ENCODE assay signal across 14 mouse cellular contexts in the genomic region with DNA sequence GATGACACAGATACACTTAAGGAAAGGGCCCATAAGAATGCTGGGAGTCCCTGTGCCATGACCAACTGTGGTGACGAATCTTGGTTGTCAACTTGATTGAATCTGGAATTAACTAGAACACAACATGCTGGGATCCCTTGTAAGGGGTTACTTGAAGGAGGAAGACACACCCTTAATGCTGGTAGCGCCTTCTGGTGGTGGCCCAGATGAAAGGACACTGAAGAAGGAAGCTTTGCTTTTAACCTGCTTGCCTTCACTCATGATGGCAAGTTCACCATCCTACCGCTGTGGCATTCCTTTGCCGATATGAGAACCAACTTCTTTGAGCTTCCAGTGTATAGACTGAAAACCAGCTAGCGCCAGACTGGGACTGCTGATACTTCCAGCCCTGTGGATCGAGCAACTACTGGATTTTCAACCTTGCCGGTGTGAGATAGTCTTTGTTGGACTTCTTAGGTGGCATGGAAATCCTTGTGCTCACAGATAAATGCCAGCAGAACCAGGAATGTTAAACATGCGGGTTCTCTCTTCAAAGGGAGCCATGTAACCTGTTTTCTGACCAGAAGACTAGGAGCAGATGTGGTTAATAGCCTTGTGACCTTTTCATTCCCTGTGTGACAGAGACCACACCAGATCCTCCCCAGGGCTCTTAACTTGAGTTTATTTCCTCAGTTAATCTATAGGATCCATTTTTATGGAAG. TPM values are rescaled to one million over a fixed set of nuclear protein-coding genes. Genes with fewer than 3 reads are reported as not detected.
DNase-seq lines count a peak whose midpoint lies in the region; ATAC-seq lines count a peak whose summit lies in the region.
"Had no signal": no experiment of that assay in that cellular context is flagged by ENCODE, and none has a peak within 500 bp of the region (broad histone marks: within the 10 kb centered on the region; RNA-seq: fewer than 3 reads in every experiment).

No protein-coding gene starts in this region.

- WGBS in forebrain, embryonic 13.5 days, result 92% methylated on average over 8 of the region's 8 CpGs

- no peaks in the 10 kb centered on the region for H3K36me3 ChIP-seq in forebrain, embryonic 13.5 days (ENCODE audit: poor library complexity, severe bottlenecking)
- H3K36me3 ChIP-seq: heart, embryonic 13.5 days; lung, embryonic 15.5 days had no signal

- ATAC-seq in cerebellum, adult (ENCODE audit: insufficient number of reproducible peaks, low FRiP score, low TSS enrichment), result no peak
- ATAC-seq in forebrain, embryonic 13.5 days, result no peak
- ATAC-seq: forebrain, embryonic 16.5 days had no signal

- H3K27ac ChIP-seq in forebrain, embryonic 13.5 days, result no peak overlapping the region
- H3K27ac ChIP-seq: heart, embryonic 13.5 days; lung, embryonic 15.5 days had no signal

- H3K4me1 ChIP-seq in forebrain, embryonic 13.5 days, result peaks cover 7% of the 10 kb centered on the region
- H3K4me1 ChIP-seq: heart, embryonic 13.5 days; lung, embryonic 15.5 days had no signal

- H3K27me3 ChIP-seq in forebrain, embryonic 13.5 days, result no peaks in the 10 kb centered on the region
- H3K27me3 ChIP-seq: heart, embryonic 13.5 days; lung, embryonic 15.5 days had no signal

- H3K4me2 ChIP-seq in forebrain, embryonic 13.5 days, result no peak overlapping the region
- H3K4me2 ChIP-seq: heart, embryonic 13.5 days; lung, embryonic 15.5 days had no signal

- H3K9ac ChIP-seq in forebrain, embryonic 13.5 days, result no peak overlapping the region
- H3K9ac ChIP-seq: heart, embryonic 13.5 days; lung, embryonic 15.5 days had no signal

- no peaks in the 10 kb centered on the region for H3K9me3 ChIP-seq in forebrain, embryonic 13.5 days (replicated peaks)
- H3K9me3 ChIP-seq: heart, embryonic 13.5 days; lung, embryonic 15.5 days had no signal

- no peak overlapping the region for H3K4me3 ChIP-seq in forebrain, embryonic 13.5 days
- H3K4me3 ChIP-seq: heart, embryonic 13.5 days; lung, embryonic 15.5 days; myocyte had no signal

- DNase-seq in kidney, adult 18-20 months, result peak; percentile 17
- DNase-seq in kidney, postnatal 14 days, result no peak
- DNase-seq in thymus, postnatal 14 days, result peak; percentile 43
- no peak for DNase-seq in thymus, postnatal 0 days (ENCODE audit: low spot score)
- peak; percentile 18 for DNase-seq in heart, postnatal 4 days
- DNase-seq: retina, postnatal 1 day had no signal

RNA-seq across cellular contexts. Expression of gene Kcnmb3, which starts 2.5 kb away (rescaled TPM):
- polyA plus RNA-seq in thymus, postnatal 0 days (2015; fragmentation: Nextera tagmentation; extraction: Ambion mirVana), result 0.09 and 0.21 TPM in 2 replicates
- total RNA-seq in heart, postnatal 4 days (2021), result under 1 TPM; 0.21 to 0.74 TPM
- polyA plus RNA-seq in forebrain, embryonic 13.5 days (2015; fragmentation: Nextera tagmentation; extraction: Ambion mirVana), result 0.14 and 0.18 TPM in 2 replicates
- polyA plus RNA-seq: embryonic facial prominence, embryonic 11.5 days; kidney, embryonic 14.5 days; lung, embryonic 15.5 days; myocyte had no signal

RNA-seq across cellular contexts. Expression of gene Zfp639, which starts 15.5 kb away (rescaled TPM):
- 31.8 and 33.0 TPM in 2 replicates for polyA plus RNA-seq in thymus, postnatal 0 days (2015; fragmentation: Nextera tagmentation; extraction: Ambion mirVana)
- 10 to 100 TPM; 27.7 to 33.3 TPM for total RNA-seq in heart, postnatal 4 days (2021)
- polyA plus RNA-seq in forebrain, embryonic 13.5 days (2015; fragmentation: Nextera tagmentation; extraction: Ambion mirVana), result 41.0 and 41.1 TPM in 2 replicates

RNA-seq across cellular contexts. Expression of gene Mfn1, which starts 34.7 kb away (rescaled TPM):
- polyA plus RNA-seq in thymus, postnatal 0 days (2015; fragmentation: Nextera tagmentation; extraction: Ambion mirVana), result 11.6 and 16.8 TPM in 2 replicates
- total RNA-seq in heart, postnatal 4 days (2021), result 100 to 1,000 TPM; 296 to 314 TPM
- 32.0 and 39.4 TPM in 2 replicates for polyA plus RNA-seq in forebrain, embryonic 13.5 days (2015; fragmentation: Nextera tagmentation; extraction: Ambion mirVana)

Comparison
In these comparisons a context has a peak if more than half of its experiments do, and no peak if none do; other contexts are left out.
1. DNase-seq: peak in kidney, adult 18-20 months (single experiment), thymus, postnatal 14 days (single experiment) and heart, postnatal 4 days (single experiment); none in kidney, postnatal 14 days (single experiment) and thymus, postnatal 0 days (single experiment).